Mouse (Mus musculus): ENCODE measurements around the gene Car11. TPM values are rescaled to one million over a fixed set of nuclear protein-coding genes. Genes with fewer than 3 reads are reported as not detected.
A peak's percentile ranks its signal among the peaks of the same experiment; 100 is the strongest.

The Car11 gene
- polyA plus RNA-seq (2012) = 0.37 and 0.79 TPM in 2 replicates

DNA sequence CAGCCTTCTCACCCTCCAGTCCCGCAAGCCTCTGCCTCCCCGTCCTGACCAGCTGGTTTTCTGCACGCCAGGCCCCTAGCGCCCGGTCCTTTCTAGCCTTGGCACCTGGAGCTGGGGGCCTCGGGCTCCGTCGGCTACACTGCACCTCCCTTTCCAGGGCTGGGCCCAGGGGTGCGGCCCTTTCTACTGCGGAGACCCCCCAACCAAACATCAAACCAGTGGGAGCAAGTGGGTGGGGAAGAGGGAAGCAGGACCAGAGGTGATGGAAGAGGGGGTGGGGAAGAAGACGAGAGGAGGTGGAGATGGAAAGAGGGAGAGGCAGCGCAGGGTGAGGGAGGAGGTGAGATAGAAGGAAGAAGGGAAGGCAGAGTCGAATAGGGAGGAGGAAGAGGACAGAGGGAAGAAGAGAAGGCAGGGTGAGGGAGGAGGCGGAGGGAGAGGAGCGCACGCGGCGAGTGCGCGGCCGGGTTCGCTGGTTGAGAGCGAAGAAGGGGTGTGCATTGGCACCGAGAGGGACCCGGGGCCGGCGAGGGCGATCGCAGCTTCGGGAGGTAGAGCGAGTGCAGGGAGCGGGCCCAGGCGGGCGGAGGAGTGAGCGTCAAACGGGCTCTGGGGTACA is at the start of gene Car11:
Car11 (plus strand) TSS at position 321 of the 619 bp plus-strand sequence.
- TF ChIP-seq GATA1 (IDR thresholded peaks at IDR 0.05; ENCODE audit: low read length) = no peak

GRCm38 (mm10) chr7:45654424-45655047 is 45.1 kb upstream of the Car11 start:
- TF ChIP-seq GATA1 (IDR thresholded peaks at IDR 0.05; ENCODE audit: low read length) = no peak

DNA sequence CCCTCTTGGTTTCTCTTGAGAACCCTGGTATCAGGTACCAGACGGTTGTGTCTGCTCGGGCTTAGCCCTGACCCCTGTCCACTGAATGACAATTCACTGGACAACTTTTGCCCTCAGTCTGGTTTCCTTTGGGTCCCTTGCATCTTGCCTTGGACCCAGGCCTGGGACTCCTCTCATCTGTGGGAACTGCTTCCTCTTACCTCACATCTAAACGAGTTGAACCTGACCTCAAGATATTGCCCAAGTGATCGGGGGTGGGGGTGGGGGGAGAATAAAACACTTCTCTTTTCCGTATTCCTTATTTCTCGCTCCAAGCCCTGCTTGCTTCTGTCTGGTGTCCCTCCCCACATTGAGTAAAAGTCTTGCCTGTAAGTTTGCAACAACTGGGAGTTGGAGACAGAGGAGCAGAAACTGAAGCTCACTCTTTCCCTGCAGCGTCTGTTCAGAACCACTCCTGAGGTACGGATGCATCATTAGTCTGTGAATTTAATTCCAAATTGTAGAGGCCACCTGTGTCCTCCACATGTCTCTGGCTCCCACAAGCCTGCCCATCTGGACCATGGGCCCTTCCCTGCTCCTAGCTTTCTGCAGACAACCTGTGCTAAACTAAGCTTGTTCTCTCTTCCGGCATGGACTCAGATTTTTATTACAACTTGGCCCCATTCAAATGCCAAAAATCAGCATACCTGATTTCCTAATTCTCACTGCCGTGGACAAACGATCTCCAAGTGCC is 38.7 kb upstream of the Car11 start:
- no peak for TF ChIP-seq GATA1 (IDR thresholded peaks at IDR 0.05; ENCODE audit: low read length)

GRCm38 (mm10) chr7:45665303-45666138 is 34.1 kb upstream of the Car11 start:
- no peak for TF ChIP-seq GATA1 (IDR thresholded peaks at IDR 0.05; ENCODE audit: low read length)

DNA sequence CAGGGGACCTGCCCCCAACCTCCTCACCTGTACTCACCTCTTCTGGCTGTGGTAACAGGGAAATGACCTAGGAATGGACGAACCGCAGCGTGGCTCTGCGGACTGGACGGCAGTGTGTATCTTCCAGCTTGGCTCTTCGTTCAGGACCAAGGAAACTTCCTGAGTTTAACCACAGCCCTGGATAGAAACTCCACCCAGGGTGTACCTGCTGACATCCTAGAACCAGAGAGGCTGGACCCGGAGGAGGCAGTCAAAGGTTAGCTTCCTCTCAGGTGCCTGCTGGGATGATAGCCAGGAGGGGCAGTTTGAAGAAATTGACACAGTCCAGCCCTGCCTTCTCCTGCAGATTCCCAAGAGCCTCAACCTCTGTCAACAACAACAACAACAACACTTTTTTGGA is 33.5 kb upstream of the Car11 start, which contains the start of gene Fut2:
Fut2 (minus strand) TSS at position 234 of the 400 bp plus-strand sequence.
- no peak for TF ChIP-seq GATA1 (IDR thresholded peaks at IDR 0.05; ENCODE audit: low read length)

- TF ChIP-seq GATA1 (IDR thresholded peaks at IDR 0.05; ENCODE audit: low read length) = no peak
These were observed 31.9 kb upstream of the Car11 start for GRCm38 (mm10) chr7:45667761-45668160.

- no peak for TF ChIP-seq GATA1 (IDR thresholded peaks at IDR 0.05; ENCODE audit: low read length)
These were observed 30.7 kb upstream of the Car11 start for GRCm38 (mm10) chr7:45668921-45669320.

DNA sequence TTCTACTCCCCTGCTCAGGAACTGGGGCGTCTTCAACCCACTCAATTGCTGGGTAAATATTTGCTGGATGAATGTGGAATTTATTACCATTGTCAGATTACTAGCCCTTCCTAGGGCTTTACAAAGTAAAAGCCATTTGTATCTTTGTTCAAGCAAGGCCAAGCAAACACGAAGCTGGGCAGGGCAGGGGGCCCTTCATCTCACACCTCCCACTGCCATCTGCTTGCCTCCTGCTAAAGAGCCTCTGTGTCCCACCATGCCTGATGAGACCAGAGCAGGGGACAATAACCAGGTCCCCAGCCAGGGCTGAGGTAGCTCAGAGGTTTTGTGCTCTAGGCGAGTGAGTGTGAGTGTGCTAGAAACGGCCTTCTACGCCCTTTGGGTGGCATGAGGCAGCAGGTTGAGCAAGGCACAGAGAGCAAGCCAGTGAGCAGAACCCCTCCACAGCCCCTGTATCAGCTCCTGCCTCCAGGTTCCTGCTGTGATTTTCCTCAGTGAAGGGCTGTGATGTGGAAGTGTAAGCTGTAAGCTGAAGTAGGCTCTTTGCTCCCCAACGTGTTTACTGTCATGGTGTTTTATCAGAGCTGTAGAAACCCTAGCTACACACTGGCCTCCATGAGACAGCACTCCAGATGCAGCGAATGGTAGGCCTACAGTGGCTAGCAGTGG is 21.9 kb upstream of the Car11 start:
- TF ChIP-seq GATA1 (IDR thresholded peaks at IDR 0.05; ENCODE audit: low read length) = no peak

- TF ChIP-seq GATA1 (IDR thresholded peaks at IDR 0.05; ENCODE audit: low read length) = no peak
These were observed 21.1 kb upstream of the Car11 start for GRCm38 (mm10) chr7:45678513-45678912.

DNA sequence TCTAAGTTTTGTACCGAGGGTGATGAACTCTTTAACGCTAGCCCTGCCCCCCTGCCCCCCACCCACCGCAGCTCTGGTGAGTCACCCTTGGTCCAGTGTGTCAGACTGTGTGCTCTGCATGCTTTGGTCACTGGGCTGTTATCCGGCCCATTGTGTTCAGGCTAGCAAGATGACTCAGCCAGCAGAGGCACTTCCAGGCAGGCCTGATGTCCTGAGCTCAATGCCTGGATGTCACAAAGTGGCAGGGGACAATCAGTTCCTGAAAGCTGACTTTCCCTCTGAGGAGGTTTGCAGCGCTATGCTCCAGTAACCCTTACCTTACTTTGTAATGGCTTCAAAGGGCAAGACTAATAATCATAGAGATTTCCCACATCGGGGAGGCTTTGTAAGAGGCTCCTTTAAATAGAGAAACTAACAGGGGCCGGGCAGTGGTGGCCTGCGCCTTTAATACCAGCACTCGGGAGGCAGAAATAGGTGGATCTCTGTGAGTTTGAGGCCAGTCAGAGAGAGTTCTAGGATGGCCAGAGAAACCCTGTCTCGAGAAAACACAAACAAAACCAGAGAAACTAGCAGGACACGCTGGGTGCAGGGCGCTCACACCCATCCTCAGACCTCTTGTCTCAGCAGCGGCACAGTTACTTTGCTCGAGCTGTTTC is 19.5 kb upstream of the Car11 start:
- TF ChIP-seq GATA1 (IDR thresholded peaks at IDR 0.05; ENCODE audit: low read length) = no peak

GRCm38 (mm10) chr7:45681046-45681736 is 18.5 kb upstream of the Car11 start:
- TF ChIP-seq GATA1 (IDR thresholded peaks at IDR 0.05; ENCODE audit: low read length) = peak; percentile 5

- TF ChIP-seq GATA1 (IDR thresholded peaks at IDR 0.05; ENCODE audit: low read length) = no peak
These were observed 17.2 kb upstream of the Car11 start for GRCm38 (mm10) chr7:45682144-45683126.

Data from G1E-ER4 (cell line).